Mouse (Mus musculus) small intestine, adult 2 months (tissue): ENCODE results near the gene C6. TPM values are rescaled to one million over a fixed set of nuclear protein-coding genes. Genes with fewer than 3 reads are reported as not detected.
A peak's percentile ranks its signal among the peaks of the same experiment; 100 is the strongest.

Source experiments
- H3K27ac ChIP-seq: fragments of 200-500 bp; 2 replicates; pipeline ENCODE4 v1.5.1; 2012; ENCODE audit warnings: low read depth, low read length, control low read depth, inconsistent platforms; ENCODE audit not compliant: insufficient read depth
- H3K27me3 ChIP-seq: fragments of 200-500 bp; 2 replicates; pipeline ENCODE4 v1.6.1; 2012; ENCODE audit warnings: mild to moderate bottlenecking, moderate library complexity, low read length, inconsistent platforms; ENCODE audit not compliant: control insufficient read depth, insufficient read depth
- H3K36me3 ChIP-seq: fragments of 200-500 bp; 2 replicates; pipeline ENCODE4 v1.6.1; 2012; ENCODE audit warnings: mild to moderate bottlenecking, low read length, control low read depth, inconsistent platforms; ENCODE audit not compliant: control insufficient read depth, insufficient read depth
- H3K4me1 ChIP-seq: fragments of 200-500 bp; 2 replicates; pipeline ENCODE4 v1.6.1; 2012; ENCODE audit warnings: low read length, inconsistent platforms, mixed read lengths; ENCODE audit not compliant: control insufficient read depth, insufficient read depth, insufficient read length
- H3K4me3 ChIP-seq: fragments of 200-500 bp; 2 replicates; pipeline ENCODE4 v1.5.1; 2012; ENCODE audit warnings: low read depth, mild to moderate bottlenecking, control low read depth, inconsistent platforms, low read length, moderate library complexity
- CTCF ChIP-seq: fragments of 200-500 bp; IDR thresholded peaks from 2 replicates; pipeline ENCODE4 v1.5.1; 2012; ENCODE audit warnings: low read depth, mild to moderate bottlenecking, control low read depth, inconsistent platforms, low read length, moderate library complexity, mixed read lengths; ENCODE audit not compliant: insufficient replicate concordance, insufficient read length; ENCODE audit errors: extremely low read depth
- POLR2A ChIP-seq: fragments of 200-500 bp; IDR thresholded peaks from 2 replicates; pipeline ENCODE4 v1.6.1; 2012; ENCODE audit warnings: low read depth, mild to moderate bottlenecking, control low read depth, inconsistent platforms, low read length, moderate library complexity
- WGBS: fragments of 180-500 bp; shearing (Covaris S2); methylation state at CpG from one replicate; pipeline ENCODE4 v1.1.7; 2018; 5-methylcytosine and 5-hydroxymethylcytosine counted together
- polyA plus RNA-seq: library from polyadenylated mRNA; depleted of rRNA; stranded (reverse); fragments of >200 nt; gene quantifications from 2 replicates; pipeline ENCODE4 v1.2.3, GENCODE M21; 2012

The C6 gene
- polyA plus RNA-seq, 1 experiment, result 1.3 TPM

GRCm38 (mm10) chr15:4808131-4808530 is 81.2 kb downstream of the C6 start:
- Histone ChIP-seq H3K4me3 (no peak overlapping the region), H3K27me3 (no peaks in the 10 kb centered on the region), H3K27ac (no peak overlapping the region), H3K36me3 (no peaks in the 10 kb centered on the region), H3K4me1 (no peaks in the 10 kb centered on the region)
- TF ChIP-seq POLR2A (no peak), CTCF (no peak)
- WGBS, result 76% methylated on average over 5 of the region's 5 CpGs

GRCm38 (mm10) chr15:4814976-4815375 is 88.0 kb downstream of the C6 start:
- no peak overlapping the region for H3K4me3 ChIP-seq
- H3K27me3 ChIP-seq, result no peaks in the 10 kb centered on the region
- TF ChIP-seq CTCF (no peak), POLR2A (no peak)
- no peaks in the 10 kb centered on the region for H3K4me1 ChIP-seq
- H3K27ac ChIP-seq, result no peak overlapping the region
- no peaks in the 10 kb centered on the region for H3K36me3 ChIP-seq
- 82% methylated on average over 5 of the region's 5 CpGs for WGBS

DNA sequence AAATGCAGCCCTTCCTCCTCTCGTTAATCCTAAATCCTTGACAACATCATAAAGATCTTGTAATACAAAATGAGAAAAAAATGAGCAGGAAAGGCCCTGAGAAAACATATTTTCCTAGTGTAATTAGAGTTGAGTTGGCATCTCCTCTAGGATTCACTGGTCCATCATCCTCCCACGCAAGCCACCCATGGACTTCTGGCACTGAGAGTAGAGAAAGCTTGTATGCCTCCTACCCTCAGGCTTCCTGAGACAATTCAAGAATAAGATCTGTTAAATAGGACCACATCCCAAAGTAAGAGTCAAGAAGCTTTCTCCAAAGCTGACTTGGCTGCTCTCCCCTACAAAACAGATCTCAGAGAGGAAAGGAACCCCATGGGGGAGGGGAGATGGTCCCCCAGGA is 88.7 kb downstream of the C6 start:
- TF ChIP-seq CTCF (no peak), POLR2A (no peak)
- Histone ChIP-seq H3K36me3 (no peaks in the 10 kb centered on the region), H3K27ac (no peak overlapping the region), H3K27me3 (no peaks in the 10 kb centered on the region), H3K4me3 (no peak overlapping the region), H3K4me1 (no peaks in the 10 kb centered on the region)
- 86% methylated on average over 2 of the region's 2 CpGs for WGBS

- peak overlapping the region; percentile 62 for H3K27ac ChIP-seq
- peak overlapping the region; percentile 27 for H3K4me3 ChIP-seq
- 71% methylated on average over 10 of the region's 10 CpGs for WGBS
Observed at GRCm38 (mm10) chr15:4816752-4817493, 89.9 kb downstream of the C6 start.

DNA sequence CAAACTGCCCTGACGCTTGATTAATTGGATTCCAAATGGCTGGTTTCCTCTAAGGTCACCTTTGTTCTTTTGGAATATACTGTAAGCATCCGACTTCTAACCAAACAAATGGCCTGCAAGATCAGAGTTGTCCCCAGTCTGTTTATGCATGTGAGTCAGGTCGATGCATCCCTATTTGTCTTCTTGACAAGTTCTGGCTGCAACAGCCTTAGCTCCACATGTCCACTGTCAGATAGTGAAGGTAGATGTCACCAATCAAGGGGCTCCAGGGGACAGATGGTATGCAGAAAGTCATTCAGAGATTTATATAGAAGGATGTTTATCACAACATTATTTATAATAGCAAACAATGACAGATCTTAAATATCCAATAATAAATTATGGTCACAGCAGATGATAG is 91.5 kb downstream of the C6 start:
- TF ChIP-seq POLR2A (no peak), CTCF (no peak)
- no peaks in the 10 kb centered on the region for H3K36me3 ChIP-seq
- H3K4me1 ChIP-seq, result no peaks in the 10 kb centered on the region
- H3K27ac ChIP-seq, result no peak overlapping the region
- no peak overlapping the region for H3K4me3 ChIP-seq
- no peaks in the 10 kb centered on the region for H3K27me3 ChIP-seq
- 56% methylated on average over 3 of the region's 3 CpGs for WGBS

More at GRCm38 (mm10) chr15:4816752-4817493, 89.9 kb downstream of the C6 start:
- no peak for TF ChIP-seq POLR2A
- TF ChIP-seq CTCF, result no peak
- Histone ChIP-seq H3K4me1 (no peaks in the 10 kb centered on the region), H3K27me3 (no peaks in the 10 kb centered on the region), H3K36me3 (no peaks in the 10 kb centered on the region)

- 59% methylated on average over 1 of the region's 1 CpGs for WGBS
- no peaks in the 10 kb centered on the region for H3K4me1 ChIP-seq
- H3K4me3 ChIP-seq, result no peak overlapping the region
- H3K27me3 ChIP-seq, result no peaks in the 10 kb centered on the region
- no peak for TF ChIP-seq CTCF
- no peak for TF ChIP-seq POLR2A
- no peak overlapping the region for H3K27ac ChIP-seq
- H3K36me3 ChIP-seq, result no peaks in the 10 kb centered on the region
Observed at GRCm38 (mm10) chr15:4821161-4821560, 94.2 kb downstream of the C6 start.

DNA sequence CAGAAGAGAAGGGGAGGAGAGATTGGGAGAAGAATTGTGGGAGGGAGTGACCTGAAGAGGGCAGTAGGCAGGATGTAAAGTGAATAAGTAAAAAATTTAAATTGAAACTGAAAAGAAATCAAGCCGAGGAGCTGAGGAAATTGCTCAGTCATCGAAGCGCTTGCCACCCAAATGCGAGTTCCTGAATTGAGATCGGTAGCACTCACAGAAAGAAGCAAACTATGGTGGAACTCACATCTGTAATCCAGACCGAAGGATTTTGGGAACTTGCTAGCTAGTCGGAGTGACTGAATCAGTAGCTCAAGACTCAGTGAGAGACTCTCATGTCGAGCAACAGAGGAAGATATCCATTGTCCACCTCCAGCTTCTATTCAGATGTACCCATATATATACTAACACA is 94.8 kb downstream of the C6 start:
- WGBS, result 82% methylated on average over 8 of the region's 8 CpGs
- Histone ChIP-seq H3K36me3 (no peaks in the 10 kb centered on the region), H3K27me3 (no peaks in the 10 kb centered on the region), H3K27ac (no peak overlapping the region), H3K4me3 (no peak overlapping the region), H3K4me1 (no peaks in the 10 kb centered on the region)
- TF ChIP-seq CTCF (no peak), POLR2A (no peak)

DNA sequence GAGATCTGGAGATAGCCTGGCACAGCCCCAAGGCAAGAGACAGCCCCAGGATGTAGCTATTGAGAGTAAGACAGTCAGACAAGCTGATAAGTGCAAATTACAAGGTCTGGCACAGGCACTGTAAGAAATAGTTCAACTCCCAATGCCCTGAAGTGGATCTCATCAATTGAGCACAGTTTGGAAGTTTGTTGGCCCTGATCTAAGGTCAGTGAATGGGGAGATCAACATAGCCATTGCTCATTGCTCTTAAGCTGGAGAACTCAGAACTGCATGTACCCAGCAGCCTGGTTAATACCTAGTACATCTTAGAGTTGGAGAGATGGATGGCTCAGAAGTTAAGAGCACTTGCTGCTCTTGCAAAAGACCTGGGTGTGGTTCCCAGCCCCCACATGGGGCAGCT is 100.8 kb downstream of the C6 start:
- no peak overlapping the region for H3K4me3 ChIP-seq
- TF ChIP-seq POLR2A, result no peak
- no peak for TF ChIP-seq CTCF
- no peaks in the 10 kb centered on the region for H3K36me3 ChIP-seq
- H3K27me3 ChIP-seq, result no peaks in the 10 kb centered on the region
- no peaks in the 10 kb centered on the region for H3K4me1 ChIP-seq
- H3K27ac ChIP-seq, result no peak overlapping the region
